Mouse (Mus musculus) lung, postnatal 0 days (tissue): ENCODE results near the gene Rgs7bp.

Source experiments
- CTCF ChIP-seq: IDR thresholded peaks from 2 replicates; pipeline ENCODE4 v1.5.1; 2016; ENCODE audit warnings: antibody characterized with exemption, mild to moderate bottlenecking
- EP300 ChIP-seq: IDR thresholded peaks from 2 replicates; pipeline ENCODE4 v1.6.1; 2016; ENCODE audit warnings: antibody characterized with exemption, mild to moderate bottlenecking, control low read depth

DNA sequence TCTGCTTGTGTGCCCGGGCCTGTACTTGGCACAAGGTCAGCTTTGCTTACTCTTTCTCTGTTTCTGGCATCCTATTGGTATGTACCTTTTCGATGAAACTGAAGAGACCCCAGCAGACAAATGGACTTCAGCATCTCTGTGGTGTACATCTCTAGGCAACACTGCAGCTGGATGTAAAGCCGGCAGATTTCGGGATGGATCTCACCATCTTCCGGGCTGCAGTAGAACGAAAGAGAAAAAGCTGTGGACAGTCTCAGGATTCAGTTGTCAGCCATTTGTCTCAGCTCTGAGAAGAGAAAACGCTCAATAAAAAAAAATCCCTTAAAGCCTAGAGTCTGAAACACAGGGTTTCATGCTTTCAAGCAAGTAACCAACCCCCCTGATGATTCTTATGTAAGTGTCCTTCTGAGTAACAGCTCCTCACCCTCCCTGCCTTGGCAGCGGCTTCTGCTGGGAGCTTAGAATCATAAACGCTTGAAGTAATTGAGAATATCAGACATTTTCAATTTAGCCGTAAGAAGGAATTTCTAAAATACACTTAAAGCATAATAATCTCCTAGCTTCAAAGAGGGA lies 71.9 kb downstream of the Rgs7bp start:
- TF ChIP-seq EP300 (no peak), CTCF (no peak)
